Mouse (Mus musculus) megakaryocyte, adult 5-6 weeks (primary cell): Measurements from ENCODE around the gene Efcab11. TPM values are rescaled to one million over a fixed set of nuclear protein-coding genes. Genes with fewer than 3 reads are reported as not detected.

ENCODE experiments used
- ATAC-seq: 2 replicates; pipeline ENCODE4 v1.8.0; 2016; ENCODE audit warnings: mild to moderate bottlenecking, inconsistent platforms; ENCODE audit not compliant: poor library complexity, severe bottlenecking
- total RNA-seq, 2 experiments: library from RNA; stranded (forward) in 1 of 2; stranded (reverse) in 1 of 2; fragments of 153-499, 151-499 nt in 1 of 2; fragments of 221-1000, 200-1000 nt in 1 of 2; gene quantifications; 2 replicates each; pipeline versions ENCODE4 v1.2.3 to v1.2.4; 2015 to 2017

Efcab11 gene
- total RNA-seq, 2 experiments from 2014 or later, result 7.0 to 17.3 TPM

GRCm38 (mm10) chr12:99883000-99883712 is 1.1 kb downstream of the Efcab11 start:
- ATAC-seq, result peak; percentile 90

- ATAC-seq, result peak; percentile 95
These were observed 9.6 kb downstream of the Efcab11 start for GRCm38 (mm10) chr12:99874609-99875008.

GRCm38 (mm10) chr12:99873443-99873842 is 10.8 kb downstream of the Efcab11 start:
- no peak for ATAC-seq

GRCm38 (mm10) chr12:99868821-99869220 is 15.4 kb downstream of the Efcab11 start:
- ATAC-seq, result no peak

- ATAC-seq, result no peak
These were observed 19.6 kb downstream of the Efcab11 start for GRCm38 (mm10) chr12:99864613-99865012.

GRCm38 (mm10) chr12:99860981-99861380 is 23.3 kb downstream of the Efcab11 start:
- no peak for ATAC-seq

- ATAC-seq, result no peak
These were observed 24.7 kb downstream of the Efcab11 start for GRCm38 (mm10) chr12:99859391-99860100.

- ATAC-seq, result no peak
These were observed 25.6 kb downstream of the Efcab11 start for GRCm38 (mm10) chr12:99858664-99859063.

GRCm38 (mm10) chr12:99856011-99856410 is 28.2 kb downstream of the Efcab11 start:
- no peak for ATAC-seq

GRCm38 (mm10) chr12:99853323-99854258 is 30.6 kb downstream of the Efcab11 start:
- no peak for ATAC-seq

GRCm38 (mm10) chr12:99849996-99850395 is 34.2 kb downstream of the Efcab11 start:
- ATAC-seq, result no peak

GRCm38 (mm10) chr12:99844951-99845350 is 39.3 kb downstream of the Efcab11 start:
- ATAC-seq, result no peak

GRCm38 (mm10) chr12:99838703-99839102 is 45.5 kb downstream of the Efcab11 start:
- no peak for ATAC-seq

GRCm38 (mm10) chr12:99838109-99838508 is 46.1 kb downstream of the Efcab11 start:
- no peak for ATAC-seq

- peak; percentile 40; the same call in 1 of the 2 replicates for ATAC-seq
These were observed 46.7 kb downstream of the Efcab11 start for GRCm38 (mm10) chr12:99837528-99837927.

GRCm38 (mm10) chr12:99836404-99837131 is 47.7 kb downstream of the Efcab11 start:
- ATAC-seq, result no peak

GRCm38 (mm10) chr12:99833476-99833875 is 50.8 kb downstream of the Efcab11 start:
- no peak for ATAC-seq

- no peak for ATAC-seq
These were observed 61.6 kb downstream of the Efcab11 start for GRCm38 (mm10) chr12:99822591-99822990.

- ATAC-seq, result no peak
These were observed 62.8 kb downstream of the Efcab11 start for GRCm38 (mm10) chr12:99821309-99821934.
